Mouse (Mus musculus) T-cell, adult 2 months (primary cell): ENCODE results near the gene Prr14.
"Not testable (repeated sequence)": the region's sequence is repeated elsewhere in the genome, so short reads cannot be mapped to it uniquely, and the experiment has no call there.

Experiments used
- DNase-seq: peaks from one replicate; pipeline ENCODE4 v3.0.0; 2022; ENCODE audit warnings: low spot score

Prr14 gene

GRCm38 (mm10) chr7:127472060-127472459, 12.6 kb downstream of the Prr14 start:
- DNase-seq = no peak

- DNase-seq = no peak
Observed at GRCm38 (mm10) chr7:127473705-127474104, 14.3 kb downstream of the Prr14 start.

- DNase-seq = no peak
Observed at GRCm38 (mm10) chr7:127474378-127475070, 15.1 kb downstream of the Prr14 start.

GRCm38 (mm10) chr7:127475186-127475740, 15.9 kb downstream of the Prr14 start:
- DNase-seq = no peak

- DNase-seq = no peak
Observed at GRCm38 (mm10) chr7:127476336-127476735, 16.9 kb downstream of the Prr14 start.

- no peak for DNase-seq
Observed at GRCm38 (mm10) chr7:127476855-127477254, 17.4 kb downstream of the Prr14 start.

- DNase-seq = peak; percentile 100
Observed at GRCm38 (mm10) chr7:127477687-127478634, 18.6 kb downstream of the Prr14 start.

- no peak for DNase-seq
Observed at GRCm38 (mm10) chr7:127478635-127479317, 19.4 kb downstream of the Prr14 start, which contains the start of gene Fbrs. Fbrs (plus strand) TSS chr7:127479199.

GRCm38 (mm10) chr7:127479318-127480225, 20.2 kb downstream of the Prr14 start:
- peak; percentile 20 for DNase-seq

- DNase-seq = peak; percentile 81
Observed at GRCm38 (mm10) chr7:127480321-127480720, 20.9 kb downstream of the Prr14 start.

- no peak for DNase-seq
Observed at GRCm38 (mm10) chr7:127485416-127485815, 26.0 kb downstream of the Prr14 start.

- not testable (repeated sequence) for DNase-seq
Observed at GRCm38 (mm10) chr7:127488364-127488763, 29.0 kb downstream of the Prr14 start.

GRCm38 (mm10) chr7:127489982-127490381, 30.6 kb downstream of the Prr14 start:
- DNase-seq = no peak

- DNase-seq = no peak
Observed at GRCm38 (mm10) chr7:127491846-127492245, 32.4 kb downstream of the Prr14 start.

- DNase-seq = no peak
Observed at GRCm38 (mm10) chr7:127494648-127495047, 35.2 kb downstream of the Prr14 start.

GRCm38 (mm10) chr7:127497382-127497781, 38.0 kb downstream of the Prr14 start:
- no peak for DNase-seq

GRCm38 (mm10) chr7:127498407-127498806, 39.0 kb downstream of the Prr14 start:
- peak; percentile 61 for DNase-seq

GRCm38 (mm10) chr7:127508291-127508690, 48.9 kb downstream of the Prr14 start:
- DNase-seq = no peak

- not testable (repeated sequence) for DNase-seq
Observed at GRCm38 (mm10) chr7:127509830-127510229, 50.4 kb downstream of the Prr14 start.

- no peak for DNase-seq
Observed at GRCm38 (mm10) chr7:127511241-127511640, 51.8 kb downstream of the Prr14 start.

GRCm38 (mm10) chr7:127511808-127512230, 52.4 kb downstream of the Prr14 start, which contains the start of gene Srcap:
Srcap (plus strand) TSS chr7:127511983.
- peak; percentile 98 for DNase-seq
